Mouse (Mus musculus) embryonic fibroblast, embryonic 13.5 days (primary cell): ENCODE results near the gene Ggact.

Source experiments
- CTCF ChIP-seq: IDR thresholded peaks from 2 replicates; pipeline ENCODE4 v1.5.1; 2011; ENCODE audit warnings: mild to moderate bottlenecking, control low read depth, low read length, moderate library complexity, borderline replicate concordance; ENCODE audit not compliant: insufficient read depth
- POLR2A ChIP-seq: IDR thresholded peaks from 2 replicates; pipeline ENCODE4 v1.6.1; 2011; ENCODE audit warnings: low read depth, mild to moderate bottlenecking, control low read depth, low read length, moderate library complexity

DNA sequence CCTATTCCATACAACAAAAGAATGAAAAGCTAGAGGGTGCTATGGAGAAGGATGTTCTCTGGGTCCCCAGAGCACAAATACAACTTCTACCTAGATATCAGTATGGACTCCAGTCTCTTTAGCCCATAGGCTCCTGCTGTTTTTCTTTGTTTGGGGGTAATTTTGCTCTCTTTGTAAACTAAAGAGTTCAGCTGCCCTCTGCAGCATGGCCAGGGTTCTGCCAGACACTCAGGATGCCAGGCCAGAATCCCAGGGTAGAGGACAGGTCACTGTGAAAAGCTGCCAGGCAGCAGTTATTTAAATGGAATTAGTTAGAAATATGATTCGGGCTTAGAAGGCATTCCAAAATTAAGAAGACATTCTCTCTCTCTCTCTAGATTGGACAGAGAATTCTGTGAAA lies 22.9 kb upstream of the Ggact start:
- TF ChIP-seq CTCF (no peak), POLR2A (no peak)
